Mouse (Mus musculus) right cerebral cortex, postnatal 36 days (tissue): ENCODE results near the gene Acin1.

ENCODE experiments used
- DNase-seq, 2 experiments: peaks; one replicate each; pipeline ENCODE4 v3.0.0; 2022; ENCODE audit warnings: low spot score in 2 of 2, mixed read lengths in 1 of 2

Gene Acin1

GRCm38 (mm10) chr14:54698733-54699132 lies 12.0 kb upstream of the Acin1 start, which contains the start of gene Gm29776:
Gene Gm29776, minus strand, starts transcription at chr14:54698833.
- DNase-seq = no peak

- no peak for DNase-seq
These were observed 10.0 kb upstream of the Acin1 start for GRCm38 (mm10) chr14:54696752-54697151.

DNA sequence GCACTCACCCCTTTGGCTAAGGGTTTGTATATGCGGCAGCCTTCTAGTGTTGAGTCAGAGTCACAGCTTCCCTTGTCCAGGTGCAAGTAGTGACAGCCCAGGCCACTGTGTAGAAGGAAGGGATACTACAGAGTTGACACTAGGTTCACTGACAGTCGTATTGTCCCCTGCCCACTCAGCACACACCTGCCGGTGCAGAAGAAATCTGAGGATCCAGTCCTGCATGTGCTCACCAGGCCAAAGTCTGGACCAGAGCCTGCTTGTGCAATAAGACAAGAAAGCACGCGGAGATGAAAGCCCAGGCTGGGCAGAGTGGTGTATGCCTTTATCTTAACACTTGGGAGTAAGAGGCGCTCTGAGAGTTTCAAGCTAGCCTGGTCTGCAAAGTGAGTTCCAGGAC lies 8.3 kb upstream of the Acin1 start:
- no peak for DNase-seq

DNA sequence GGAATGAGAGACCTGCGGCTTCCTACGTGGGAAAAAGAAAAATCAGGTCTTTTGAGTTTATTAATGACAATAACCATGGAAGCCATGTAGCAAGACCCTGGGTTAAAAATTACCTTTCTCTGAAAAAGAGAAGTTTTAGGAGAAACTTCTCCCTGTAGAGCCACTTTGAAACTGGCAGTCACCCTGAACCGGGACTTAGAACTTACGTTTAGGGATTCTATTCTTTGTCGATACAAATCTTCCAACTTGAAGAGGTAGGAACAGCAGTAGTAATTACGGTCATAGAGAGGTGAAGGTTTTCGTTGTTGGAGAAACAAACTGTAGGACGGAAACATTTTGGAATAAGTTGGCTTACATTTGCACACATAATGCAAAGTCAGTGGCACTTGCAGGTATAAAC lies 520 bp upstream of the Acin1 start:
- DNase-seq = no peak

DNA sequence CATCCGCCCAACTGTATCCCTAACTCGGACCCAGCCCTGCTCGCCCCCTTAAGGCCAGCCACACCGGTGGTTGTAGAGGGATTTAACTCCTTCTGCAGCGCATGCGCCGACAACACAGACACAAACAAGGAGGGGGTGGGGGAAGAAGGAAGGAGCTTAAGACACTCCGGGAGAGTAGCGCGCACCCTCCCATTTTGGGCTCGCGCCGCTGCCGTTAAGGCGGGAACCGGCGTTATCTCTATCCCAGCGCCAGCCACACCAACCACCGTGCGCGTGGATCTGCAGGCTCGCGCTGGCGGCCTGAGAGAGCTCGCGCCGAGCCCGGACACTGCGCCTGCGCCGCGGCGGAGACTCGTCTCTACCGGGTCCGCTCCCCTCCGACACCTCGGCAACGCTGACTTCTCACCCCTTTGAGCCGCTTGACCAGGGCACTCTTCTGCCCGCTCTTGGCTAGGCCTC lies 639 bp downstream of the Acin1 start, which contains the start of gene 1700123O20Rik:
Gene 1700123O20Rik (plus strand): TSS at position 154 of the 459 bp plus-strand sequence.
- DNase-seq = peak in 1 of 2 experiments; percentile 72

GRCm38 (mm10) chr14:54685471-54685870 lies 1.3 kb downstream of the Acin1 start:
- no peak for DNase-seq

GRCm38 (mm10) chr14:54682396-54682795 lies 4.3 kb downstream of the Acin1 start:
- no peak for DNase-seq

DNA sequence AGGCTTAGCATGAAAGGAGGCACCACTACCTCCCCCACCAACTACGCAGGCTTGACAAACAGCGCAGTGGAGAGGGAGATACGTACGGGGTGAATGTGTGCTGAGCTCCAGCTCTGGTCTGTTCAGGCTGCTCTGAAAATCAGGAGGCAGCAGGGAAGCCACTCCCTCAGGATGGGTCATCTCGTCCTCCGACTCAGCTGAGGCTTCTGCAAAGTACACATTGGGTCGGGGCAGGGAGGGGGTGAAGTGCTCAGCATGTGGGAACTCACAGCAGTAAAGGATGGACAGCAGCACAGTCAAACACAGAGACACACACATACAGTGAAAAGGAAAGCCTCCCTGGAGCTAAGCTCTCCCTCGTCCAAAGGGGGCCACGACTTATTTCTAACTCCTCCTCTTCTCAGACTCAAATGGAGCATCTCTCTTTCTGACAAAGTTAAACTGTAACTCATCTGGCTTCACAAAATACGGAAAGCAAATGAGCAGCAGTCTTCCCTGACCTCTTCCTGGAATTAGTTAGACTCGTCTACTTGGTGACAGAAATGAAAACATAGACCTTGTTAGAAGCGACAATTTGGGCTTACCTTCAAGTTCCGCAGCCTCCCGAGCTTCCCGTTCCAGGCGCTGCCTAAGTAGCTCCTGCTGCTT lies 8.0 kb downstream of the Acin1 start:
- no peak for DNase-seq

- no peak for DNase-seq
These were observed 10.4 kb downstream of the Acin1 start for GRCm38 (mm10) chr14:54676290-54676689.

- DNase-seq = no peak
These were observed 12.4 kb downstream of the Acin1 start for GRCm38 (mm10) chr14:54674317-54674716.

GRCm38 (mm10) chr14:54669381-54669780 lies 17.4 kb downstream of the Acin1 start:
- no peak for DNase-seq

- DNase-seq = peak; percentile 65 to 81
These were observed 22.1 kb downstream of the Acin1 start for GRCm38 (mm10) chr14:54664477-54665222.

DNA sequence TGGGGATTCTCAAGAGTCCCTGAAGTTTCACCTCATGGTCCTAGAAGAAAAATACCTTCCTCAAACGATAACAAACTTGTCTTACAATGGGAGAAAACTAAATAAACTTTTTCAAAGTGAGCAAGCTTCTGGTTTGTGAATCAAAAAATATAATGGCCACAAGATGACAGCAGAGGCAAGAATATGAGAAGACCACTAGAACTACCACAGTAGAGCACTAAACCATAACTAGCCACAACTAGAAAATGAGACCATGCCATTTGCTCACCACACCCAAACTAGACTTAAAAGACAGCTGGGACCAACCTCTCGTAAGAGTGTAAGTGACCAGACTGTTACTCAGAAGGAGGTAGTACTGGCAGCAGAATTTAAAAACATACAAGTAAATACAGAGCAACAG lies 26.7 kb downstream of the Acin1 start:
- no peak for DNase-seq

DNA sequence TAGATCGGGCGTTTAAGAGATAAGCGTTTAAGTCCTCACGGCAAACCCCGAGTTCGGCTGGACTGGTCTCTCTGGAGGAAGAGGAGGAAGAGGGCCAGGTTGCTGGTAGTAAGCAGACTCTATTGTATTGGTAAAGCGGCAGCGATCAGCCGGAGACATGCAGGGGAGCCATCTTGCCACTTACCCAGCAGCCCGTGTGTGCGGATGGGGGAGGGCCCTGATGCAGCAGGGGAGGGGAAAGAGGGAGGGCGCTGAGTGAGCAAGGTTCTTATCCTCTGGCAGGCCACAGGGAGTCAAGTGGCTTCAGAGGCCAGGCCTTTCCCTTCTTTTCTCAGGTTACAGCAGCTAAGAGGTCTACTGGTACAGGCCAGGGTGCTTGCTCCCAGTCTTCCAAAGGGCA lies 33.2 kb downstream of the Acin1 start:
- peak; percentile 74 to 83 for DNase-seq

- no peak for DNase-seq
These were observed 33.9 kb downstream of the Acin1 start for GRCm38 (mm10) chr14:54652787-54653186.

- DNase-seq = no peak
These were observed 35.2 kb downstream of the Acin1 start for GRCm38 (mm10) chr14:54651556-54651955.

GRCm38 (mm10) chr14:54650621-54651454 lies 35.9 kb downstream of the Acin1 start:
- DNase-seq = peak; percentile 62 to 67

- no peak for DNase-seq
These were observed 38.8 kb downstream of the Acin1 start for GRCm38 (mm10) chr14:54647900-54648299.

GRCm38 (mm10) chr14:54646898-54647636 lies 39.7 kb downstream of the Acin1 start:
- DNase-seq = no peak

DNA sequence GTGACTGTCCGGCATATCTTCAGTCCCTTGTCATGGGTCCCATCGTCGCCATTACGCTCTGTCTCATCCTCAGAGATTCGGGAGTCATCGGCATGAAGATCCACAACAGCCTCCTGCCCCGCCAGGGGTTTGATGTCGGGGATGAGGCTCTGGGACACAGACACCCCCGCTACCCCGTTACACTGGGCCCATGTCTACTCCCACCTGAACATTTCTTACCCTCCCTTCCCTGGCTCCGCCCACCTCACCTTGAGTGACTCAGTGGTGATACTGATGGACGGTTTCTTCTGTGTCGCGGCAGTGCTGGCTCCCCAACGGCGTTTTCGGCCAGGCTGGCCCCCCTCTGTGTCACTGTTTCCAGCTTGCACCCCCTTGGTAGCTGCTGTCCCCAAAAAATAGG lies 40.3 kb downstream of the Acin1 start:
- DNase-seq = no peak

GRCm38 (mm10) chr14:54644294-54644693 lies 42.4 kb downstream of the Acin1 start:
- no peak for DNase-seq
